Mouse (Mus musculus) splenic B cell, adult 2 months (primary cell): ENCODE measurements around the gene Tet3.
A peak's percentile ranks its signal among the peaks of the same experiment; 100 is the strongest.

Experiments
- DNase-seq: peaks from one replicate; pipeline ENCODE4 v3.0.0-alpha.2; 2011; ENCODE audit warnings: low read depth, low spot score
- H3K27me3 ChIP-seq: 2 replicates; pipeline ENCODE4 v1.6.1; 2012; ENCODE audit warnings: mild to moderate bottlenecking, low read length, moderate library complexity, mixed read lengths; ENCODE audit not compliant: control insufficient read depth, poor library complexity, insufficient read depth, severe bottlenecking
- H3K36me3 ChIP-seq: 2 replicates; pipeline ENCODE4 v1.6.1; 2012; ENCODE audit warnings: mild to moderate bottlenecking, low read length, moderate library complexity, mixed read lengths; ENCODE audit not compliant: control insufficient read depth, poor library complexity, insufficient read depth, severe bottlenecking

Tet3 gene

GRCm38 (mm10) chr6:83459034-83459644, at the start of gene Tet3:
Gene Tet3 (minus strand): TSS chr6:83459084.
- DNase-seq: no peak
- Histone ChIP-seq H3K36me3 (peaks cover 4% of the 10 kb centered on the region; the same call in 1 of the 2 replicates), H3K27me3 (no peaks in the 10 kb centered on the region)

- Histone ChIP-seq H3K36me3 (no peaks in the 10 kb centered on the region), H3K27me3 (no peaks in the 10 kb centered on the region)
- DNase-seq: no peak
Observed at GRCm38 (mm10) chr6:83507168-83507546, 48.3 kb upstream of the Tet3 start.

- Histone ChIP-seq H3K36me3 (no peaks in the 10 kb centered on the region), H3K27me3 (no peaks in the 10 kb centered on the region)
- DNase-seq: peak; percentile 100
Observed at GRCm38 (mm10) chr6:83506258-83507167, 47.6 kb upstream of the Tet3 start, which contains the start of gene Dguok. Gene Dguok (minus strand): TSS chr6:83506969.

GRCm38 (mm10) chr6:83505554-83505953, 46.7 kb upstream of the Tet3 start:
- H3K36me3 ChIP-seq: no peaks in the 10 kb centered on the region
- DNase-seq: no peak
- H3K27me3 ChIP-seq: no peaks in the 10 kb centered on the region

- no peak for DNase-seq
- Histone ChIP-seq H3K27me3 (no peaks in the 10 kb centered on the region), H3K36me3 (no peaks in the 10 kb centered on the region)
Observed at GRCm38 (mm10) chr6:83503361-83503760, 44.5 kb upstream of the Tet3 start.

- no peak for DNase-seq
- Histone ChIP-seq H3K27me3 (no peaks in the 10 kb centered on the region), H3K36me3 (no peaks in the 10 kb centered on the region)
Observed at GRCm38 (mm10) chr6:83502656-83503055, 43.8 kb upstream of the Tet3 start.

- no peaks in the 10 kb centered on the region for H3K27me3 ChIP-seq
- no peak for DNase-seq
- H3K36me3 ChIP-seq: no peaks in the 10 kb centered on the region
Observed at GRCm38 (mm10) chr6:83501524-83502310, 42.8 kb upstream of the Tet3 start.

- peak; percentile 48 for DNase-seq
- Histone ChIP-seq H3K36me3 (peaks cover 6% of the 10 kb centered on the region; the same call in 1 of the 2 replicates), H3K27me3 (no peaks in the 10 kb centered on the region)
Observed at GRCm38 (mm10) chr6:83500462-83500861, 41.6 kb upstream of the Tet3 start.

GRCm38 (mm10) chr6:83499078-83499477, 40.2 kb upstream of the Tet3 start:
- DNase-seq: no peak
- peaks cover 6% of the 10 kb centered on the region for H3K36me3 ChIP-seq

GRCm38 (mm10) chr6:83496753-83497710, 38.1 kb upstream of the Tet3 start:
- H3K36me3 ChIP-seq: peaks cover 10% of the 10 kb centered on the region
- H3K27me3 ChIP-seq: no peaks in the 10 kb centered on the region
- no peak for DNase-seq

More at GRCm38 (mm10) chr6:83499078-83499477, 40.2 kb upstream of the Tet3 start:
- H3K27me3 ChIP-seq: no peaks in the 10 kb centered on the region

- DNase-seq: no peak
- Histone ChIP-seq H3K36me3 (peaks cover 10% of the 10 kb centered on the region), H3K27me3 (no peaks in the 10 kb centered on the region)
Observed at GRCm38 (mm10) chr6:83496009-83496752, 37.3 kb upstream of the Tet3 start.

GRCm38 (mm10) chr6:83490622-83491021, 31.7 kb upstream of the Tet3 start:
- peaks cover 15% of the 10 kb centered on the region for H3K36me3 ChIP-seq
- DNase-seq: no peak
- no peaks in the 10 kb centered on the region for H3K27me3 ChIP-seq

- no peak for DNase-seq
Observed at GRCm38 (mm10) chr6:83488200-83488599, 29.3 kb upstream of the Tet3 start.

More at GRCm38 (mm10) chr6:83488200-83488599, 29.3 kb upstream of the Tet3 start:
- no peaks in the 10 kb centered on the region for H3K27me3 ChIP-seq
- H3K36me3 ChIP-seq: peaks cover 13% of the 10 kb centered on the region
